Mouse (Mus musculus) induced T-regulatory cell, adult 2 months (primary cell): ENCODE data around the gene Srp14.

Experiments used
- DNase-seq: peaks from one replicate; pipeline ENCODE4 v3.0.0-alpha.2; 2012; ENCODE audit warnings: low read depth

Srp14 gene

DNA sequence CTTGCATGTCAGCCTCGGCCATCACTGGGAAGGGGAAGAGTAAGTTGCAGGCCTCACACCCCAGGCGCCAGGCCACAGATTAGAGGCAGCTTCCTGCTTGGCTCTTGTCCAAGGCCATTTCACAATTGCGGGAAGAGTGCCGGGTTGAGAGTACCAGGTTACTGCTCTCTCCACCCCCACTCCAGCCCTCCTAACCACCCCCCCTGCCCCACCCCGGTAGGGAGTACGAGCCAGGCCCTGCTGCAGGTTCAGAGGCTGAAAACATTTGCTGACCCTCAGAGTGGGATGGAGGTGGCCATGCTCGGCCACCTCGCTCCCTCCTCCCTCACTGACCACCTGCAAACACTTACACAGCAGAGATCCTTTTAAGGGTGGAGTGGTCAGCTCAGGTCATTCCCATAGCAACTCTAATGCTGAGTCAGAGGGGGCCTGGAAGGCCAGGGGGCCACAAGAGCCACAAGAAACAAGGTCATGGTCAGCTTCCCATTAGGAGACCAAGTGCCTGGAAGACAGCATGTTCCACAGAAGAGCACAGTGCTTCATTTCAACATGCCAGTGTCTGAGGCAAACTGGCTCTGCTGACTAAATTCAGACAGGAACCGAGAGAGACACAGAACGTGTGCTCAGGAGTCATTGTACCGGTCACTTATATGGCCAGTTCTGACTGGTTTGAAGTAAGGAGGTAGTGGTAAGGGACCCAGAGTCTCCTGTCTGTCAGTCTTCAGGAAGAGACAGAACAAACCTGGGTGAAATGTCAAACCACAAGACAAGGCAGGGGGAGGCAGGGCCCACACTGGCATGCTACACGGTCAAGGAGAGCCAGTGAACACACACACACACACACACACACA, 11.0 kb upstream of the Srp14 start:
- DNase-seq: peak; percentile 47

GRCm38 (mm10) chr2:118487806-118488205, 8.3 kb upstream of the Srp14 start:
- peak; percentile 70 for DNase-seq

DNA sequence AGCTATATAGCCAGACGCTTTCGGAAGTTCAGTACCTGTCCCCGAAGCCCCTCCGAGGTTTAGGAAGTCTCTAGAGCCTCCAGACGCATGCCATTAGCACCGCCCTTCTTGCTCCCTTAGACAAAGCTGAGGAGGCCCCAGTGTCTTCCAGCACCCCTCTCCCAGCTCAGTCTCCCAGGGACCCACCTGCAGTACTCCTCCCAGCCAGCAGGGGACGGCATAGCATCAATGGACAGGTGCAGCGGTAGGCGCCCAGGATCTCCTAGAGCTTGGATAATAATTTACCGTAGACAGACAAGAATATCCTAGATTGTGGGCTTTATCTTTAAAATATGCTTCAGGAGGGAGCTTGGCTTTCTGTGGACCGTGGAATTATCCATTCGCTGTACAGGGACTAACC, 7.4 kb upstream of the Srp14 start:
- DNase-seq: peak; percentile 80

DNA sequence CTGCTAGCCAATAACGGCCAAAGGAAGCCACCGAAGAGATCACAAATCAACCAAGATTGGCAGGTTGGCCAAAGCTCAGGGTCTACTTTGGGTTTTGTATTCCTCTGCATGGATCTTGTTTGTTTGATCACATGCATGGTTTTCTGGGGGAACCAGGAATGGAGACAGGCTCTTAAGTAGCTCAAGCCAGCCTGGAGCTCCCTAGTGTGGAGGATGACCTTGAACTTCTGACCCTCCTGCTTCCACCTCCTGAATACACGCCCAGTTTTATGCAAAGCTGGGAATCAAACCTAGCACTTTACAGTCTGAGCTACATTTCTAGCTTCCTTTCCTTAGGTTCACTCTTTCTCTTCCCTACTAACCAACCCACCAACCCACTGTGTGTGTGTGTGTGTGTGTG, 5.9 kb upstream of the Srp14 start:
- DNase-seq: no peak

GRCm38 (mm10) chr2:118484386-118484898, 4.9 kb upstream of the Srp14 start:
- no peak for DNase-seq

GRCm38 (mm10) chr2:118483032-118483431, 3.5 kb upstream of the Srp14 start:
- no peak for DNase-seq

- no peak for DNase-seq
Observed at GRCm38 (mm10) chr2:118480886-118481285, 1.4 kb upstream of the Srp14 start.

GRCm38 (mm10) chr2:118478833-118479549, 520 bp downstream of the Srp14 start:
- DNase-seq: peak; percentile 52

GRCm38 (mm10) chr2:118468354-118468753, 11.2 kb downstream of the Srp14 start:
- DNase-seq: no peak

- no peak for DNase-seq
Observed at GRCm38 (mm10) chr2:118466601-118467000, 12.9 kb downstream of the Srp14 start.

DNA sequence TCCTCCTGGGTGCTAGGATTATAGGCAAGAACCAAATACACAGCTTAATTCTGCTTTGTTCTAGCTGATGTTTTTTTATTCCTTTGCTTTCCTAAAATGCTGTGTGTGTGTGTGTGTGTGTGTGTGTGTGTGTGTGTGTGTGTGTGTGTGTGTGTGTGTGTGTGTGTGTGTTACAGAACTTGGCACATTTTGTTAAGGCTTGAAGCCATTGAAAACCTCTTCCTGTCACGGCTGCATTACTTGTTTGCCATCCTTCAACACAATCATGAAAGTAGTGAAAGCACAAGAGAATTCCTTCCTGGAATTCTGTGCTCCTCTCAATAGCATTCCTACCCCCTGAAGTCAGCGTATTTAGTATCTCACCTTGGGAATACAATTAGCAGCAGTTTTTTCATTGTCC, 13.6 kb downstream of the Srp14 start:
- no peak for DNase-seq

DNA sequence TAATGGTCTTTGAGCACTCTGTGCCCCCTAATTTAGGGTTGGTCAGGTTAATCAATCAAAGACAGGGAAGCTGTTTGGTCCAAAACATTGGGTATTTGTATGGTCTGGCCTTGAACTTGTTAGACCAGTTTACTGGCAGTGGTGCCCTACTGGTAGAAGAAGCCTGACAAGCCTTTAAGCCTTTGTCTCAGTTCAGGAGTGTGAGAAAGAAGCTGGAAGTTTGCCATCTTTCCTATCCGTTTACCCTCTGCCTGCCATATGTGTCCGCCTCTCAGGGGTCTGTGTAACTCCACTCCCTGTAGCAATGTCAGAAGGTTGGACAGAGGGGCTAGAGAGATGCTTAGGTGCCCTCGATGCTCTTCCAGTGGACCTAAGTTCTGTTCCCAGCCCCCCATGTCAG, 15.1 kb downstream of the Srp14 start:
- no peak for DNase-seq

DNA sequence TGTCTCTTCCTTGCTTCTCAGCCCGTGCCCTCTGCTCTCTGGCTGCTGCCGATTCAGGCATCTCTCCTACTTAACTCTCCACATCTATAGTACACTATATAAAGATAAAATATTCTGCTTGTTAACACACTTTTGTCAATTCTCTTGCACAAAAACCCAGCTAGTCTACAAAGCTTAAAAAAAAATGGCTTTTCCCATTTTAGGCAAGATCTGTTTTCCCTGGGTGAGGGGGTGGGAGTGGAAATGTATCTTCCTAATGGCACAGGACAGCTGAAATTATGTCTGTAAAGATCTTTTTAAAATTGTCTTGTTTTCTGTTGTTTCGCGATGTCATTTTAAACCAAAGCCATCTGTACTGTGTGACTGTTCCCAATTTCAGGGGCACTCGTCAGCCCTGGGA, 16.0 kb downstream of the Srp14 start:
- no peak for DNase-seq

GRCm38 (mm10) chr2:118461480-118462165, 17.9 kb downstream of the Srp14 start:
- DNase-seq: no peak

- no peak for DNase-seq
Observed at GRCm38 (mm10) chr2:118457463-118458261, 21.8 kb downstream of the Srp14 start.

DNA sequence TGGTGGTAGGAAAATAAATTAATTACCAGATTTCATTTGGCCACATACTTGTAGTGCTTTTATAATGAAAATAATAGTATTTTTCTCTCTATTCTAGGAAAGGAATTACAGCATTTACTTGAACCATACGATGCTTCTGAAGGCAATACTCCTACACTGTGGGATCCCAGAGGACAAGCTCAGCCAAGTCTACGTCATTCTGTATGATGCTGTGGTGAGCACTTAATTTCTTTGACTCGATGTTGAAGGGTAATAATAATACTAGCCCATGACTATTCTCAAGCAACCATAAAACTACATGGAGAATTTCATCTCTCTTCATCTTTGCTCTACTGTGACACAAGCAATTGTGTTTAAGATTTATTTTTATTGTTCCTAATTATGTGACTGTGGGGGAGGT, 22.5 kb downstream of the Srp14 start:
- no peak for DNase-seq

GRCm38 (mm10) chr2:118451056-118451455, 28.5 kb downstream of the Srp14 start:
- no peak for DNase-seq

GRCm38 (mm10) chr2:118448181-118448580, 31.3 kb downstream of the Srp14 start:
- no peak for DNase-seq

- DNase-seq: no peak
Observed at GRCm38 (mm10) chr2:118445696-118446674, 33.5 kb downstream of the Srp14 start.

GRCm38 (mm10) chr2:118442723-118443122, 36.8 kb downstream of the Srp14 start:
- DNase-seq: no peak

DNA sequence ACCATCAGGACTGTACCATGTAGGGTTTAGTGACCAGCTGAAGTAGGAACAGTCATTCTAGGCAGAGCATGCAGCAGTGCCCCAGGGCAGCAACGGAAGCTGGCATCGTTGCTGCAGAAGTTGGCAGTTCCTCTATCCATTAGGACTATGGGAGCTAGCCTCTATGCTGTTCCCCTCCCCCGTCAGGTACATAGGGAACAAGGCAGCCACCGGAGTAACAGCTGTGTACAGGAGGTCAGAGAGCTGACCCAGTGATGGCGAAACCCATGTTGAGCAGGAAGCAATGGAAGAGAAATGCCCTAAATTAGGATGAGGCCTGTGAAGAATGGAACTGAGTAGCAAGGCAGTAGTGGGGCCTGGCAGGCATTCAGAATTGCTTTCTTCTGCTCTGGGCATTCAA, 37.3 kb downstream of the Srp14 start:
- no peak for DNase-seq
